Mouse (Mus musculus): Measurements from ENCODE around the gene Pole3. TPM values are rescaled to one million over a fixed set of nuclear protein-coding genes. Genes with fewer than 3 reads are reported as not detected.

Pole3 gene
- polyA plus RNA-seq, 1 experiment, result 19.5 TPM

GRCm38 (mm10) chr4:62519849-62520233, 5.0 kb downstream of the Pole3 start, which contains the start of gene Alad:
Alad (minus strand) TSS chr4:62519918.
- DNase-seq (ENCODE audit: low read depth, low spot score), result no peak
- under 1% methylated on average over 37 of the region's 37 CpGs for WGBS

GRCm38 (mm10) chr4:62519122-62519848, 5.6 kb downstream of the Pole3 start:
- DNase-seq (ENCODE audit: low read depth, low spot score), result no peak
- 1% methylated on average over 26 of the region's 26 CpGs for WGBS

- DNase-seq (ENCODE audit: low read depth, low spot score), result no peak
- 21% methylated on average over 13 of the region's 13 CpGs for WGBS
Observed at GRCm38 (mm10) chr4:62518416-62519121, 6.3 kb downstream of the Pole3 start.

GRCm38 (mm10) chr4:62517538-62518415, 7.1 kb downstream of the Pole3 start:
- no peak for DNase-seq (ENCODE audit: low read depth, low spot score)
- 26% methylated on average over 10 of the region's 10 CpGs for WGBS

DNA sequence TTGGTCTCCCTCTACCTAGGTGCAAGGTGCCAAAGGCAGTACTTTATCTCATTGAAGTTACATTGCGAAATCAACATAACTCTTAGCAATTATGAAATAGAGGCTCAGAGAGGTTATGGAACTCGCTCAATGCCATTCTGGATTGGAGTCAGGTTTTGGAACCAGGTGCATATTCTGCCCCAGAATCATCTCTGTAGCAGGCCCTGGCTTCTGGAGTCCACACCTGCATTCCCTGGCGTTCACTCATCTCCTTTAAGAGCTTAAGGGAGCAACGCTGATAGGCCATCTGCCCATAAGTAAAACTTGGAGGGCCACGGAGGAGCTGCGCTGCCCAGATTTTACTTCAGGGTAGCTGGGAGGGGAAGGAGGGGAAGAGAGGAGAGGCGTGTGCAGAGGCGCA, 7.8 kb downstream of the Pole3 start:
- DNase-seq (ENCODE audit: low read depth, low spot score), result no peak
- 36% methylated on average over 8 of the region's 8 CpGs for WGBS

DNA sequence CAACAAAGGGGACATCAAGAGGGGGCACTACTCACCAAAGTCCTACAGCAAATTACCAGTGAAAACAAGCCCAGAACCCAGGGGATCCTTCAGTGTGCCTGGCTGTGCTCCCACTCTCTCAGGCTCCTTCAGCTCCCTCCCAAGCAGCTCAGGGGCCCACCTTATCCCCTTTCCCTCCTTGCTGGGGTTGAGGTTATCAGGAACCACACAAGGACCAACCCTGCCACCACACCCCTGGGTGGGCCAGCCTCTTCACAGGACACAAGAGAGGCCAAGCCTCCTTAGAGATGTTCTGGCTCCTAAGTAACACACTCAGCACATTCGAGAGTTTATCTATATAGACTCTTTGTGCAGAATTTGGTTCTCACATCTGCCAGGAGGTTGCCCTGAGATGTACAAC, 8.3 kb downstream of the Pole3 start:
- 19% methylated on average over 1 of the region's 1 CpGs for WGBS
- no peak for DNase-seq (ENCODE audit: low read depth, low spot score)

- DNase-seq (ENCODE audit: low read depth, low spot score), result no peak
- WGBS, result 47% methylated on average over 2 of the region's 2 CpGs
Observed at GRCm38 (mm10) chr4:62516079-62516478, 8.8 kb downstream of the Pole3 start.

- WGBS, result 77% methylated on average over 3 of the region's 3 CpGs
- no peak for DNase-seq (ENCODE audit: low read depth, low spot score)
Observed at GRCm38 (mm10) chr4:62515490-62515889, 9.4 kb downstream of the Pole3 start.

DNA sequence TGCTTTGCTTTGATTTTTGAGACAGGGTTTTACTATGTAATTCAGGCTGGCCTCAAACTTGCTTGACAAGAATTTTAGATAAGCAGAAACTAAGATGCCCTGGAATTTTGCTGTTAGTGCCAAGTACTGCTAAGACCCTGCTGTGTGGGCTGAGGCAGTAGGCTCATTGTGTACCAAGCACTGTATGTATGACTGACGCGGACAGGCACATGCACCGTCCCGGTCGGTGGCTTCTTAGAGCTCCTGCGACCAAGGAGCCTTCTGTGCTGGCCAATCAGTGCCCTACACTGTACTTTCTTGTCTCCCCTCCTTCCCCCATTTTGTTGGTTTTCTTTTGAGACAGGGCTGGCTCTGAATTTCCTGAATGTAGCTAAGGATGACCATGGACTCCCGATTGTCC, 9.9 kb downstream of the Pole3 start:
- WGBS, result 88% methylated on average over 7 of the region's 7 CpGs
- DNase-seq (ENCODE audit: low read depth, low spot score), result no peak

- WGBS, result 77% methylated on average over 11 of the region's 11 CpGs
Observed at GRCm38 (mm10) chr4:62513998-62514506, 10.8 kb downstream of the Pole3 start.

GRCm38 (mm10) chr4:62509946-62510345, 14.9 kb downstream of the Pole3 start:
- WGBS, result 65% methylated on average over 11 of the region's 11 CpGs
- no peak for DNase-seq (ENCODE audit: low read depth, low spot score)

More at GRCm38 (mm10) chr4:62513998-62514506, 10.8 kb downstream of the Pole3 start:
- DNase-seq (ENCODE audit: low read depth, low spot score), result no peak

- WGBS, result 84% methylated on average over 5 of the region's 5 CpGs
- no peak for DNase-seq (ENCODE audit: low read depth, low spot score)
Observed at GRCm38 (mm10) chr4:62508839-62509238, 16.0 kb downstream of the Pole3 start.

GRCm38 (mm10) chr4:62506798-62507197, 18.1 kb downstream of the Pole3 start:
- no peak for DNase-seq (ENCODE audit: low read depth, low spot score)
- 30% methylated on average over 2 of the region's 2 CpGs for WGBS

DNA sequence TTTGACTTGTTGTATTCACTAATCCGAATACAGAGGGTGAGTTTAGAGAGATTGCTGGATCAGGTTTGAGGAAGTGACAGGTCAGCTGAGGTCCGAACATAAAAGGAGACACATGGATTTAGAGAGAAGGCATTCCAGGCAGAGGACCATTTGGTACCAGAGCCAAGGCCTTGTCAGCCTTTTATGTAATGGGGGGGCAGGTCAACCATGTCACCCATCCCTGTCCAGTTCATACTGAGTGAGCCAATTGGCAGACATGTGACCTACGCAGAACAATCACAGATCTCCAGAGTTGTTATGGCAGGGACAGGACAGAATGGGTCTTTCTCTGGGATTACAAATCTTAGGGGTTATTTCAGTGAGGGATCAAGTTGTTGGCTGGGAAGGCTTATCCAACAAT, 18.9 kb downstream of the Pole3 start:
- no peak for DNase-seq (ENCODE audit: low read depth, low spot score)
- 75% methylated on average over 3 of the region's 3 CpGs for WGBS

DNA sequence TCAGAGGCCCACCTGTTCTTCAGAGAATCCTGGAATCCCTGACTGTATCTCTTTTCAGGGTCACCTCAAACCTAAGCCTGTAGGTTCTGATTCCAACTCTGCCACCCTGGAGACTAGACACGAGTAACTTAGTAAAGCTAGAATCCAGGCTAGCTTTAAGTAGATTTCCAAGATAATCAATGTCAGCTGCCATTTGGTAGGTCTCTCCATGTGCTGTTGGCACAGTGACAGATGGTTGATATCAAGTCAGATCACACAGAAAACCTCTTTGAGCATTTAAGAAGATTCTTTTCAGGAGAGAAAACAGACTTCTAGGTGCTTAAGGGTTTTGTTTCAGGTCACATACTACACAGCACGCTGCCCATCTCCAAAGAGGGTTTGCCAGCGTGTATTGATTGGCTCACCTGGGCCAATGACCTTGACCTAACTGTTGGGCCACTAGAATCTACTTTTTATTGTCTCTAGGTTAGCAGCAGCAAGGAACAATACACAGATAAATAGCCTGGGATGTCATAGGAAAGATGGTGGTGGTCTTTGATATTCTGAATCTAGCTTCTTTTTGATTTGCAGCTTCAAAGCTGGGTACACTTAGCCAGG, 21.4 kb downstream of the Pole3 start, which contains the start of gene Hdhd3:
TSS of gene Hdhd3 (minus strand) at position 94 of the 597 bp plus-strand sequence.
- DNase-seq (ENCODE audit: low read depth, low spot score), result no peak
- 39% methylated on average over 3 of the region's 3 CpGs for WGBS

- DNase-seq (ENCODE audit: low read depth, low spot score), result no peak
- WGBS, result 27% methylated on average over 7 of the region's 7 CpGs
Observed at GRCm38 (mm10) chr4:62502969-62503368, 21.9 kb downstream of the Pole3 start.

GRCm38 (mm10) chr4:62501964-62502732, 22.7 kb downstream of the Pole3 start:
- 1% methylated on average over 38 of the region's 38 CpGs for WGBS
- DNase-seq (ENCODE audit: low read depth, low spot score), result no peak

DNA sequence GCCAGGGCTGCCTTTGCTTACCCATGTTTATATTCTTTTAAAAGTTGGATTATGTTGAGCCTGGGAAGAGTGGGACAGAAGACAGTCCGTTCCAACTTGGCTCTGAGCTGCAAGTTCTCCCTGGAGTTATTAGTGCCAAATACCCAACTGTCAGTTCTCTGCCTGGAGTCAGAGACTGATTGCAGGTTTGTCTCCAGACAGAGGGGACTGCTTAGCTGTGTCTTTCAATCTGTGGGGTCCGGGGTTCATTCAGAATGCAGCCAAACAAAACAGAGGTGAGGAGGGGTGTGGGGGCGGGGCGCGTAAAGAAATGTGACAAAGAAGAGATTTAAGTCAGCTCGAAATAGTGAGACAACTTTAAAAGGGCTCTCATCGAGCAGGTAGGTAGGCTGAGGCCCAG, 23.3 kb downstream of the Pole3 start:
- no peak for DNase-seq (ENCODE audit: low read depth, low spot score)

DNA sequence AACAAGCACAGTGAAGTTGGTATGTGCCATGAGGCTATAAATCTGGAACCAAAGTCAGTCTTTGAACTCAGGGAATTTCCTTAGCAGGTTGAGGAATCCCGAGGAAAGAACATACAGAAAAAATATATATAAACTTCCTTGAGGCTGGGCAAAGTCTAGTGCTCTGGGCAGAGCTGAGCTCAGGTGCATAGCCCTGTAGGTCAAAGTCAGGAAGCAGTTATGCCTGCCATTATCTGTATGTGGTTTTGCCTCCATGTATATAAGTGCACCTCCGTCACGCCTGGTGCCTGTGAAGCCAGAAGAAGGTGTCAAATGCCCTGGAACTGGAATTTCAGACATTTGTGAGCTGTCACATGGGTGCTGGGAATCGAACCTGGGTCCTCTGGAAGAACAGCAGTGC, 24.1 kb downstream of the Pole3 start:
- 38% methylated on average over 4 of the region's 4 CpGs for WGBS
- no peak for DNase-seq (ENCODE audit: low read depth, low spot score)

More for the DNA sequence above, 23.3 kb downstream of the Pole3 start:
- under 1% methylated on average over 7 of the region's 7 CpGs for WGBS

Measured in large intestine, adult 2 months (tissue).